Mouse (Mus musculus): ENCODE measurements around the gene Pld6. TPM values are rescaled to one million over a fixed set of nuclear protein-coding genes. Genes with fewer than 3 reads are reported as not detected.

Gene Pld6
- polyA plus RNA-seq, 1 experiment from 2014 or later, result 4.9 TPM

GRCm38 (mm10) chr11:59808170-59808960 is 20.9 kb upstream of the Pld6 start:
- H3K27ac ChIP-seq, result no peak overlapping the region
- H3K9ac ChIP-seq, result peak overlapping the region; percentile 91
- H3K27me3 ChIP-seq, result no peaks in the 10 kb centered on the region
- 71% methylated on average over 14 of the region's 14 CpGs for WGBS
- no peak for ATAC-seq (ENCODE audit: low FRiP score, low read depth)
- peaks cover 21% of the 10 kb centered on the region for H3K4me1 ChIP-seq
- no peaks in the 10 kb centered on the region for H3K9me3 ChIP-seq
- peaks cover 46% of the 10 kb centered on the region for H3K36me3 ChIP-seq
- peak overlapping the region; percentile 63 for H3K4me3 ChIP-seq
- H3K4me2 ChIP-seq (replicated peaks), result peak overlapping the region; percentile 83

- Histone ChIP-seq H3K4me1 (peaks cover 12% of the 10 kb centered on the region), H3K4me2 (replicated peaks) (no peak overlapping the region), H3K27ac (no peak overlapping the region), H3K36me3 (peaks cover 73% of the 10 kb centered on the region), H3K4me3 (no peak overlapping the region), H3K9ac (no peak overlapping the region), H3K9me3 (no peaks in the 10 kb centered on the region), H3K27me3 (no peaks in the 10 kb centered on the region)
- 91% methylated on average over 2 of the region's 2 CpGs for WGBS
- ATAC-seq (ENCODE audit: low FRiP score, low read depth), result no peak
These were observed 18.2 kb upstream of the Pld6 start for GRCm38 (mm10) chr11:59805656-59806055.

GRCm38 (mm10) chr11:59805256-59805655 is 17.8 kb upstream of the Pld6 start:
- Histone ChIP-seq H3K4me3 (no peak overlapping the region), H3K27ac (no peak overlapping the region), H3K9ac (no peak overlapping the region), H3K27me3 (no peaks in the 10 kb centered on the region), H3K9me3 (no peaks in the 10 kb centered on the region), H3K4me1 (peaks cover 9% of the 10 kb centered on the region), H3K36me3 (peaks cover 77% of the 10 kb centered on the region), H3K4me2 (replicated peaks) (no peak overlapping the region)
- WGBS, result 100% methylated on average over 1 of the region's 1 CpGs
- ATAC-seq (ENCODE audit: low FRiP score, low read depth), result no peak

- no peak overlapping the region for H3K9ac ChIP-seq
- no peaks in the 10 kb centered on the region for H3K27me3 ChIP-seq
- H3K9me3 ChIP-seq, result no peaks in the 10 kb centered on the region
- peak overlapping the region; percentile 22; the same call in 1 of the 2 replicates for H3K27ac ChIP-seq
- H3K4me1 ChIP-seq, result peaks cover 9% of the 10 kb centered on the region
- no peak overlapping the region for H3K4me2 ChIP-seq (replicated peaks)
- peaks cover 84% of the 10 kb centered on the region for H3K36me3 ChIP-seq
- WGBS, result 93% methylated on average over 22 of the region's 22 CpGs
- ATAC-seq (ENCODE audit: low FRiP score, low read depth), result no peak
- H3K4me3 ChIP-seq, result no peak overlapping the region
These were observed 17.1 kb upstream of the Pld6 start for GRCm38 (mm10) chr11:59804409-59805110.

- Histone ChIP-seq H3K9me3 (no peaks in the 10 kb centered on the region), H3K4me3 (no peak overlapping the region), H3K4me1 (peaks cover 3% of the 10 kb centered on the region), H3K36me3 (peaks cover 94% of the 10 kb centered on the region), H3K4me2 (replicated peaks) (no peak overlapping the region), H3K9ac (0 out of 2 replicates have a peak overlapping the region, but pooled peaks have one; percentile 31), H3K27ac (no peak overlapping the region), H3K27me3 (no peaks in the 10 kb centered on the region)
- WGBS, result 65% methylated on average over 14 of the region's 14 CpGs
- no peak for ATAC-seq (ENCODE audit: low FRiP score, low read depth)
These were observed 16.1 kb upstream of the Pld6 start for GRCm38 (mm10) chr11:59803516-59803915.

- H3K9me3 ChIP-seq, result no peaks in the 10 kb centered on the region
- no peak for ATAC-seq (ENCODE audit: low FRiP score, low read depth)
- no peaks in the 10 kb centered on the region for H3K27me3 ChIP-seq
- WGBS, result 95% methylated on average over 8 of the region's 8 CpGs
- no peak overlapping the region for H3K27ac ChIP-seq
- no peaks in the 10 kb centered on the region for H3K4me1 ChIP-seq
- H3K4me3 ChIP-seq, result no peak overlapping the region
- H3K9ac ChIP-seq, result no peak overlapping the region
- H3K36me3 ChIP-seq, result peaks cover 100% of the 10 kb centered on the region
- H3K4me2 ChIP-seq (replicated peaks), result no peak overlapping the region
These were observed 14.4 kb upstream of the Pld6 start for GRCm38 (mm10) chr11:59801881-59802280.

GRCm38 (mm10) chr11:59800412-59800811 is 13.0 kb upstream of the Pld6 start:
- Histone ChIP-seq H3K27ac (no peak overlapping the region), H3K27me3 (no peaks in the 10 kb centered on the region), H3K4me3 (no peak overlapping the region), H3K4me2 (replicated peaks) (no peak overlapping the region), H3K9me3 (no peaks in the 10 kb centered on the region), H3K4me1 (no peaks in the 10 kb centered on the region), H3K9ac (no peak overlapping the region), H3K36me3 (peaks cover 100% of the 10 kb centered on the region)
- 95% methylated on average over 10 of the region's 10 CpGs for WGBS
- no peak for ATAC-seq (ENCODE audit: low FRiP score, low read depth)

GRCm38 (mm10) chr11:59793390-59793789 is 5.9 kb upstream of the Pld6 start:
- Histone ChIP-seq H3K9ac (no peak overlapping the region), H3K9me3 (no peaks in the 10 kb centered on the region), H3K36me3 (peaks cover 74% of the 10 kb centered on the region), H3K4me2 (replicated peaks) (no peak overlapping the region), H3K4me3 (no peak overlapping the region), H3K4me1 (no peaks in the 10 kb centered on the region), H3K27ac (no peak overlapping the region), H3K27me3 (no peaks in the 10 kb centered on the region)
- no peak for ATAC-seq (ENCODE audit: low FRiP score, low read depth)
- 91% methylated on average over 6 of the region's 6 CpGs for WGBS

- 96% methylated on average over 1 of the region's 1 CpGs for WGBS
- H3K36me3 ChIP-seq, result peaks cover 33% of the 10 kb centered on the region
- H3K4me1 ChIP-seq, result peaks cover 10% of the 10 kb centered on the region
- H3K4me3 ChIP-seq, result no peak overlapping the region
- no peaks in the 10 kb centered on the region for H3K9me3 ChIP-seq
- no peak overlapping the region for H3K27ac ChIP-seq
- peaks cover 6% of the 10 kb centered on the region for H3K27me3 ChIP-seq
- no peak overlapping the region for H3K9ac ChIP-seq
- no peak overlapping the region for H3K4me2 ChIP-seq (replicated peaks)
- no peak for ATAC-seq (ENCODE audit: low FRiP score, low read depth)
These were observed 1.9 kb upstream of the Pld6 start for GRCm38 (mm10) chr11:59789311-59789710.

- Histone ChIP-seq H3K9me3 (no peaks in the 10 kb centered on the region), H3K4me1 (peaks cover 10% of the 10 kb centered on the region), H3K27ac (no peak overlapping the region), H3K4me2 (replicated peaks) (peak overlapping the region; percentile 97), H3K9ac (peak overlapping the region; percentile 75), H3K4me3 (peak overlapping the region; percentile 55), H3K27me3 (peaks cover 6% of the 10 kb centered on the region), H3K36me3 (peaks cover 6% of the 10 kb centered on the region)
- WGBS, result 52% methylated on average over 15 of the region's 15 CpGs
- no peak for ATAC-seq (ENCODE audit: low FRiP score, low read depth)
These were observed 824 bp downstream of the Pld6 start for GRCm38 (mm10) chr11:59786444-59787198.

- 92% methylated on average over 6 of the region's 6 CpGs for WGBS
- ATAC-seq (ENCODE audit: low FRiP score, low read depth), result no peak
- H3K27ac ChIP-seq, result no peak overlapping the region
These were observed 3.9 kb downstream of the Pld6 start for GRCm38 (mm10) chr11:59783591-59783990.

GRCm38 (mm10) chr11:59782091-59782590 is 5.3 kb downstream of the Pld6 start:
- peaks cover 5% of the 10 kb centered on the region for H3K4me1 ChIP-seq
- H3K4me2 ChIP-seq (replicated peaks), result no peak overlapping the region
- no peak overlapping the region for H3K27ac ChIP-seq
- H3K9ac ChIP-seq, result no peak overlapping the region
- H3K27me3 ChIP-seq, result peaks cover 3% of the 10 kb centered on the region; the same call in 1 of the 2 replicates
- no peak overlapping the region for H3K4me3 ChIP-seq
- ATAC-seq (ENCODE audit: low FRiP score, low read depth), result no peak
- WGBS, result 80% methylated on average over 7 of the region's 7 CpGs
- no peaks in the 10 kb centered on the region for H3K9me3 ChIP-seq
- H3K36me3 ChIP-seq, result peaks cover 17% of the 10 kb centered on the region

More at GRCm38 (mm10) chr11:59783591-59783990, 3.9 kb downstream of the Pld6 start:
- Histone ChIP-seq H3K4me2 (replicated peaks) (no peak overlapping the region), H3K9ac (no peak overlapping the region), H3K27me3 (peaks cover 6% of the 10 kb centered on the region), H3K4me1 (peaks cover 10% of the 10 kb centered on the region), H3K36me3 (peaks cover 4% of the 10 kb centered on the region), H3K4me3 (no peak overlapping the region), H3K9me3 (no peaks in the 10 kb centered on the region)

Data from limb, embryonic 13.5 days (tissue).